Mouse (Mus musculus) retina, adult 2 months (tissue): ENCODE measurements around the gene Exosc5.

ENCODE experiments used
- DNase-seq: peaks from one replicate; pipeline ENCODE4 v3.0.0-alpha.2; 2012; ENCODE audit warnings: low read depth, low spot score

Exosc5 gene

GRCm38 (mm10) chr7:25705801-25706251 lies 46.9 kb downstream of the Exosc5 start:
- no peak for DNase-seq

- no peak for DNase-seq
These were observed 47.7 kb downstream of the Exosc5 start for GRCm38 (mm10) chr7:25706578-25707170.

GRCm38 (mm10) chr7:25707581-25708292 lies 48.8 kb downstream of the Exosc5 start:
- DNase-seq, result no peak

GRCm38 (mm10) chr7:25709961-25710360 lies 51.0 kb downstream of the Exosc5 start:
- no peak for DNase-seq

- no peak for DNase-seq
These were observed 51.7 kb downstream of the Exosc5 start for GRCm38 (mm10) chr7:25710519-25711130.

- DNase-seq, result no peak
These were observed 52.2 kb downstream of the Exosc5 start for GRCm38 (mm10) chr7:25711165-25711564.

- no peak for DNase-seq
These were observed 52.8 kb downstream of the Exosc5 start for GRCm38 (mm10) chr7:25711731-25712197.

- DNase-seq, result no peak
These were observed 53.8 kb downstream of the Exosc5 start for GRCm38 (mm10) chr7:25712801-25713200.

GRCm38 (mm10) chr7:25714581-25714980 lies 55.6 kb downstream of the Exosc5 start:
- no peak for DNase-seq

GRCm38 (mm10) chr7:25715731-25716271 lies 56.8 kb downstream of the Exosc5 start:
- DNase-seq, result no peak

- DNase-seq, result no peak
These were observed 58.5 kb downstream of the Exosc5 start for GRCm38 (mm10) chr7:25717478-25717877.

GRCm38 (mm10) chr7:25718788-25719417 lies 59.9 kb downstream of the Exosc5 start, which contains the start of gene Ccdc97:
Gene Ccdc97 (minus strand): TSS chr7:25719088.
- DNase-seq, result peak; percentile 95

- DNase-seq, result peak; percentile 34
These were observed 61.0 kb downstream of the Exosc5 start for GRCm38 (mm10) chr7:25719761-25720610.

- DNase-seq, result no peak
These were observed 61.8 kb downstream of the Exosc5 start for GRCm38 (mm10) chr7:25720760-25721159.
